Mouse (Mus musculus): Measurements from ENCODE around the gene Gm29609. TPM values are rescaled to one million over a fixed set of nuclear protein-coding genes. Genes with fewer than 3 reads are reported as not detected.

Gene Gm29609
- total and polyA plus RNA-seq, 3 experiments = 0.57 to 2.7 (median 1.2) TPM

- dilution Hi-C loops (cut with MboI; ENCODE audit: extremely low pct_ligation_motif_present, extremely low pct_unique_long_range_greater_than_20kb, low sequenced_read_pairs) = no loop called here
- Histone ChIP-seq H3K36me3 (replicated peaks in 1 of 2; ENCODE audit: control insufficient read depth in 1 of 2, insufficient read depth in 1 of 2, low read length in 1 of 2) (peaks cover 17 to 24% of the 10 kb centered on the region in 2 experiments), H3K27me3 (replicated peaks) (no peaks in the 10 kb centered on the region), H3K27ac (ENCODE audit: insufficient read depth, low read depth) (no peak overlapping the region), H3K9ac (ENCODE audit: insufficient read depth, low read depth) (no peak overlapping the region), H3K4me1 (ENCODE audit: control insufficient read depth in 1 of 2, insufficient read depth in 2 of 2) (peaks cover 0 to 11% of the 10 kb centered on the region in 2 experiments; a peak in 2 of 4 replicates), H3K79me2 (replicated peaks; ENCODE audit: control insufficient read depth, extremely low read depth, insufficient read depth, poor library complexity, severe bottlenecking) (peaks cover 10% of the 10 kb centered on the region), H3K4me2 (ENCODE audit: insufficient read depth, low read depth, poor library complexity, severe bottlenecking) (no peak overlapping the region), H3K4me3 (replicated peaks in 1 of 3; ENCODE audit: low read depth in 2 of 3, low read length in 2 of 3, poor library complexity in 1 of 3) (no peak overlapping the region), H3K9me3 (replicated peaks; ENCODE audit: low read length) (no peaks in the 10 kb centered on the region)
- TF ChIP-seq CTCF (conservative IDR thresholded peaks at IDR 0.05 in 1 of 2, IDR thresholded peaks at IDR 0.05 in 1 of 2; ENCODE audit: low read depth in 2 of 2, low read length in 2 of 2) (no peak), RAD21 (IDR thresholded peaks at IDR 0.05; ENCODE audit: low read depth, low read length) (no peak), NRF1 (IDR thresholded peaks at IDR 0.05; ENCODE audit: low read depth, low read length) (no peak), MAFK (IDR thresholded peaks at IDR 0.05; ENCODE audit: insufficient replicate concordance, low read length) (no peak), RCOR1 (conservative IDR thresholded peaks at IDR 0.05; ENCODE audit: low read depth, low read length) (no peak), MXI1 (IDR thresholded peaks at IDR 0.05; ENCODE audit: low read depth, low read length) (no peak), TCF12 (IDR thresholded peaks at IDR 0.05; ENCODE audit: low read depth, low read length) (no peak), ZC3H11A (IDR thresholded peaks at IDR 0.05; ENCODE audit: low read depth, low read length) (no peak), MAX (IDR thresholded peaks at IDR 0.05; ENCODE audit: low read length) (no peak), JUN (IDR thresholded peaks at IDR 0.05; ENCODE audit: insufficient read depth, low read depth, low read length) (no peak), NELFE (IDR thresholded peaks at IDR 0.05; ENCODE audit: low read depth, low read length) (no peak), HCFC1 (IDR thresholded peaks at IDR 0.05; ENCODE audit: low read depth, low read length) (no peak), ZNF384 (IDR thresholded peaks at IDR 0.05; ENCODE audit: low read depth, low read length) (no peak), USF2 (conservative IDR thresholded peaks at IDR 0.05; ENCODE audit: low read depth, low read length) (no peak)
- in situ Hi-C loops (cut with MboI; ENCODE audit: low pct_ligation_motif_present, low pct_unique_long_range_greater_than_20kb, low sequenced_read_pairs) = no loop called here
- DNase-seq (ENCODE audit: extremely low read depth) = no peak
Observed at GRCm38 (mm10) chr5:31183678-31184077, 4.0 kb upstream of the Gm29609 start.

DNA sequence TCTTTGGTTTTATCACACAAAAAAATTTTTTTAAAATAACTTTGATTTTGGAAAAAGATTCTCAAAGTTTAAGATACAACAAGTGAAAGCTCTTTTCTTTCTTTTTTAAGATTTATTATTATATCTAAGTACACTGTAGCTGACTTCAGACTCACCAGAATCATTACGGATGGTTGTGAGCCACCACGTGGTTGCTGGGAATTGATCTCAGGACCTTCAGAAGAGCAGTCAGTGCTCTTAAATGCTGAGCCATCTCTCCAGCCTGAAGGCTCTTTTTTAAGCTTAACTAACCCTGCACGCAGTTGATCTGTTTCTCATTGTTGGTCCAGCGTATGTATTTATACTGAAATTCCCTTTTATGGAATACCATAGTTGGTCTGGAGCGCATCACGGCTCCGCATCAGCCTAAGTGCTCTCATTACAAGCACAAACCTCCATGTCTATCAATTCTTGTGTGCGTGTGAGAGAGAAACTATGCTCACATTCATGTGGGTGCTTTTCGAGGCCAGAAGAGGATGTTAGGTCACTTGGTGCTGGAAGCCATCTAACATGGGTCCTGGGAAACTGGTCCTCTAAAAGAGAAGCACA lies 1.6 kb upstream of the Gm29609 start:
- dilution Hi-C loops (cut with MboI; ENCODE audit: extremely low pct_ligation_motif_present, extremely low pct_unique_long_range_greater_than_20kb, low sequenced_read_pairs) (no loop called here), in situ Hi-C loops (cut with MboI; ENCODE audit: low pct_ligation_motif_present, low pct_unique_long_range_greater_than_20kb, low sequenced_read_pairs) (no loop called here)
- Histone ChIP-seq H3K4me2 (ENCODE audit: insufficient read depth, low read depth, poor library complexity, severe bottlenecking) (peak overlapping the region; percentile 24; the same call in 1 of the 2 replicates), H3K27ac (ENCODE audit: insufficient read depth, low read depth) (no peak overlapping the region), H3K4me1 (ENCODE audit: control insufficient read depth in 1 of 2, insufficient read depth in 2 of 2) (peaks cover 0 to 32% of the 10 kb centered on the region in 2 experiments; a peak in 2 of 4 replicates), H3K27me3 (replicated peaks) (no peaks in the 10 kb centered on the region), H3K4me3 (replicated peaks in 1 of 3; ENCODE audit: low read depth in 2 of 3, low read length in 2 of 3, poor library complexity in 1 of 3) (peak overlapping the region in 2 of 3 experiments; percentile 78 to 81), H3K36me3 (replicated peaks in 1 of 2; ENCODE audit: control insufficient read depth in 1 of 2, insufficient read depth in 1 of 2, low read length in 1 of 2) (peaks cover 0 to 20% of the 10 kb centered on the region in 2 experiments), H3K79me2 (replicated peaks; ENCODE audit: control insufficient read depth, extremely low read depth, insufficient read depth, poor library complexity, severe bottlenecking) (peaks cover 31% of the 10 kb centered on the region), H3K9ac (ENCODE audit: insufficient read depth, low read depth) (peak overlapping the region; percentile 93), H3K9me3 (replicated peaks; ENCODE audit: low read length) (no peaks in the 10 kb centered on the region)
- TF ChIP-seq MAX (IDR thresholded peaks at IDR 0.05; ENCODE audit: low read length) = peak; percentile 57; the same call in 1 of the 2 replicates
- TF ChIP-seq MYC (IDR thresholded peaks at IDR 0.05; ENCODE audit: low read depth, low read length) = peak; percentile 79; the same call in 1 of the 2 replicates
- peak; percentile 64; the same call in 1 of the 2 replicates for TF ChIP-seq MXI1 (IDR thresholded peaks at IDR 0.05; ENCODE audit: low read depth, low read length)
- no peak for TF ChIP-seq HCFC1 (IDR thresholded peaks at IDR 0.05; ENCODE audit: low read depth, low read length)
- TF ChIP-seq SIN3A (IDR thresholded peaks at IDR 0.05; ENCODE audit: low read length) = no peak
- peak; percentile 34; the same call in 1 of the 2 replicates for TF ChIP-seq POLR2A (IDR thresholded peaks at IDR 0.05; ENCODE audit: low read depth, low read length)
- DNase-seq (ENCODE audit: extremely low read depth) = no peak
